Mouse (Mus musculus) erythroblast, embryonic 14.5 days (primary cell): ENCODE data around the gene Bfsp1.

Experiments
- GATA1 ChIP-seq: IDR thresholded peaks from 2 replicates; pipeline ENCODE4 v1.6.1; 2012; ENCODE audit warnings: low read length, inconsistent platforms, mixed read lengths
- TAL1 ChIP-seq: IDR thresholded peaks from 3 replicates; pipeline ENCODE4 v1.6.1; 2012; ENCODE audit warnings: low read length, inconsistent platforms, mixed read lengths

DNA sequence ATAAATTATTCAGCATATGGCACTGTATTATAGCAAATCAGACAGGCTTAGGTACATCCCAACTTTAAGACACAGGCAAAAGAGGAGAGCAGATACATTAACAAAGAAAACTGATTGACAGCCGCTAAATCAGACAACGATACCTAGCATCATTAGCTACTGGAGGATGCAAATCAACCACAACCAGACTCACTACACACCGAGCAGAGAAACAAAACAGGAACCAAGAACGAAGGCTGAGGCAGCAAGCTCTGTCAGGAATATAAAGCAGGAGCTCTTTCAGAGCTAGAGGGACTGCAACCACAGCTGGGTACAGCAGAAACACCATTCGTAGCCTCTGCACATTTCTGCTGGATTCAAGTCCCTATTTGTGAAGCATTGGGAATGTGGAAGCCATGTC is 18.2 kb downstream of the Bfsp1 start:
- TF ChIP-seq GATA1 (no peak), TAL1 (no peak)
